Mouse (Mus musculus): ENCODE results near the gene Taf13. TPM values are rescaled to one million over a fixed set of nuclear protein-coding genes. Genes with fewer than 3 reads are reported as not detected.
"Not testable (repeated sequence)": the region's sequence is repeated elsewhere in the genome, so short reads cannot be mapped to it uniquely, and the experiment has no call there.

The Taf13 gene
- polyA plus RNA-seq, 1 experiment from 2014 or later, result 23.0 TPM

DNA sequence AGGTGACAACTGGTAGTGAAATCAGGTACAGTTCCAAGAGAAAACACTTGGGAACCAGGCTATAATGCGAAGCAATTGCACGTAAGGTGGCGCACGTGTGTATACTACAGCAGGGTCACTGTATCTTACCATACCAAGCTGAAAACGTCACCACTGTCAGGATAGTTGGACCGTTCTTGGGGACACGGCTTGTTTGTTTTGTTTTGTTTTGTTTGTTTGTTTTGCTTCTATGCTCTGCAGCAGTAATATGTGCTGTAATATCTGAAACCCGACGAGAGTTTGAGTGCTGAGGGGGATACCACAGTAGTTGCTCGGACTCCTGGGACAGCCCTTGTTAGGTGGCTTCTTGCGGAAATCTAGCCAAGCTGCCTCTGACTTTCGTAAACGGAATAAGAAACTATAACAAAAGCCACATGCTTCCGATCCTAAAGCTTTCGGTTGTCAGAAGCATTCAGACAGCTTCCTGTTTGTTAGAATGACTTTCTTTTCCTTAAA, 8.7 kb upstream of the Taf13 start:
- Histone ChIP-seq H3K4me3 (ENCODE audit: inconsistent target) (peak overlapping the region; percentile 88), H3K27ac (peak overlapping the region; percentile 92), H3K36me3 (ENCODE audit: inconsistent target) (peaks cover 23% of the 10 kb centered on the region; the same call in 1 of the 2 replicates), H3K79me2 (ENCODE audit: inconsistent target) (peaks cover 22% of the 10 kb centered on the region)
- under 1% methylated on average over 15 of the region's 15 CpGs for WGBS (ENCODE audit: missing documents)

DNA sequence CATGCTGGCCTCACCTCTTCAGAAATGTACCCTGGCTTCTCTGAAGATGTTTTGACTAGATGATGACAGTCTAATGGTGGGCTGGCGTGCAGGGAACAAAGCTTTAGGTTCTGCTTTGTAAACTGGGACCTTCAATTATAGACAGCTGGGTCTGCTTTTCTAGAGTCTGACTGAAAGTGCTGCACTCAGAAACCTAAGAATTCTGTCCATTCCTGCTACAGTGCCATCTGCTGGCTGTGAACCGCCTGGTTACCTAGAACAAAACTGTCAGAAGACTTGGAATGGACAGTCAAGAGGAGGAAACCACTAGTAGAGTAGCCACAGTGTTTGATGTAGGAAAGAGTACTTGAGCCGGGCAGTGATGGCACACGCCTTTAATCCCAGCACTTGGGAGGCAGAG, 8.2 kb upstream of the Taf13 start:
- H3K79me2 ChIP-seq (ENCODE audit: inconsistent target), result peaks cover 22% of the 10 kb centered on the region
- H3K4me3 ChIP-seq (ENCODE audit: inconsistent target), result peak overlapping the region; percentile 88
- 0% methylated on average over 3 of the region's 4 CpGs for WGBS (ENCODE audit: missing documents)
- H3K27ac ChIP-seq, result peak overlapping the region; percentile 92
- peaks cover 18% of the 10 kb centered on the region; the same call in 1 of the 2 replicates for H3K36me3 ChIP-seq (ENCODE audit: inconsistent target)

DNA sequence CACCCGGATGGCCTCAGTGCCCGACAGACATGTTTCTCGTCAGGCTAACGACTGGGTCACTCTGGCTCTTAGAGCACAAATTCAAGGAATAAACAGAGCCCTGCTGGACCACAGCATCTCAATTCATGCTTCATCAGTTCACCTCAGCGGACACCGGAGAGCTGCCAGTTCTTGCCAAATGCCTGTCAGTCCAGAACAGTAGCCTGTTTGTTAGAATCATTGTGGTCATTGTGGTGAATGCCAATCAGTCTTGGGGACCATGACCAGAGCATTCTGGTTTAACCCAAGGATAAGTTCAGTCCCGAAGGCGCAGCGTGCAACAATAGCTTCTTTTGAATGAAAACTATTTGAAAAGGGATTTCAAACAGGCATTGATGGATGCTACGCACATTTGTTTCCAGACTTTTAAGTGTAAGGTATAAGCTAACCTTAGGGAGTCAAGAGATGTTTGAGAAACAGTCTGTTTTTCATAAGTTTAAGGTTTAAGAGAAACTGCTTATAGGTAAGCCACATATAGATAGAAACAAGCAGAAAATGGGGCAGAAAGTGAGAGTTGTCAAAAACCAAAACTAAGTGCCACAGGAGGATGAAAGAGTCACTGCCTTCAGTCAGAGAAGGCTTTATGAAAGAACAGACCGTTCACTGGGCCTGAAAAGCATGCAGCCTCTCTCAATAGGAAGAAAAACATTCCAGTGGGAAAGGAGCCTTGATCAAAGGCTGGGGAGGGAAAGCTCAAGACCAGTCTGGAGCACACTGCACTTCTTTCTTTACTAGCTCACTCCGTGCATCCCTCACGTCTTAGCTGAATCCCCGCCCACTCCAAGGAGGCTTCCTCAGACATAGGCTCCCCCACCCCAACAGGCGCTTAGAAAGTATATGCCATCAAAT, 3.3 kb upstream of the Taf13 start:
- 81% methylated on average over 15 of the region's 15 CpGs for WGBS (ENCODE audit: missing documents)
- H3K79me2 ChIP-seq (ENCODE audit: inconsistent target), result no peaks in the 10 kb centered on the region; the same call in 1 of the 2 replicates
- no peaks in the 10 kb centered on the region for H3K36me3 ChIP-seq (ENCODE audit: inconsistent target)
- no peak overlapping the region for H3K27ac ChIP-seq
- H3K4me3 ChIP-seq (ENCODE audit: inconsistent target), result no peak overlapping the region

DNA sequence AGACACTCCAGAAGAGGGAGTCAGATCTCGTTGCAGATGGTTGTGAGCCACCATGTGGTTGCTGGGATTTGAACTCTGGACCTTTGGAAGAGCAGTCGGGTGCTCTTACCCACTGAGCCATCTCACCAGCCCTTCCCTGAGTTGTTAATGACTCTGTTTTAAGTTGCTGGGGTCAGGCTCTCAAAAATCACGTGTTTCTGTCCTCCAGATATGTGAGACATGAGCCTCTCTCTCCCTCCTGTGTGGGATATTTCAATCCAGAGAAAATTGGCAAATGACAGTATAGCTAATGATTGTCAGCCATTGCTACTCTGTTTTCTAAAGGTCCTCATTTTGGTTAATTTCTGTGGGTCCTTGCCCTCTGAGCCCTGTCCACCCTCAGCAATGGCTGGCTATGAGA, 1.9 kb upstream of the Taf13 start:
- H3K4me3 ChIP-seq (ENCODE audit: inconsistent target); H3K79me2 ChIP-seq (ENCODE audit: inconsistent target); H3K27ac ChIP-seq; H3K36me3 ChIP-seq (ENCODE audit: inconsistent target): not testable (repeated sequence)
- WGBS (ENCODE audit: missing documents), result 70% methylated on average over 1 of the region's 3 CpGs

DNA sequence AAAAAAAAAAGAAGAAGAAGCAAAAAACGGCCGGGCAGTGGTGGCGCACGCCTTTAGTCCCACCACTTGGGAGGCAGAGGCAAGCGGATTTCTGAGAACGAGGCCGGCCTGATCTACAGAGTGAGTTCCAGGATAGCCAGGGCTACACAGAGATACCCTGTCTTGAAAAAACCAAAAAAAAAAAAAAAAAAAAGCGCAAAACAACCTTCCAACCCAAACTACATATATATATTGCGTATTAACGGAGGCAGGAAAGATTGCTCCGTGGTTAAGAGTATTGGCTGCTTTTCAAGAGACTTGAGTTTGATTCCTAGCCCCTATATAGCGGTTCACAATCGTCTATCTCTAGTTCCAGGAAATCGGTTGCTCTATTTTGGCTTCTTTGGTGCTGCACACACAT, 685 bp upstream of the Taf13 start:
- WGBS (ENCODE audit: missing documents), result 80% methylated on average over 13 of the region's 14 CpGs
- H3K4me3 ChIP-seq (ENCODE audit: inconsistent target), result peak overlapping the region; percentile 95; the same call in 1 of the 2 replicates
- H3K27ac ChIP-seq, result no peak overlapping the region
- no peaks in the 10 kb centered on the region; the same call in 1 of the 2 replicates for H3K79me2 ChIP-seq (ENCODE audit: inconsistent target)
- no peaks in the 10 kb centered on the region for H3K36me3 ChIP-seq (ENCODE audit: inconsistent target)

DNA sequence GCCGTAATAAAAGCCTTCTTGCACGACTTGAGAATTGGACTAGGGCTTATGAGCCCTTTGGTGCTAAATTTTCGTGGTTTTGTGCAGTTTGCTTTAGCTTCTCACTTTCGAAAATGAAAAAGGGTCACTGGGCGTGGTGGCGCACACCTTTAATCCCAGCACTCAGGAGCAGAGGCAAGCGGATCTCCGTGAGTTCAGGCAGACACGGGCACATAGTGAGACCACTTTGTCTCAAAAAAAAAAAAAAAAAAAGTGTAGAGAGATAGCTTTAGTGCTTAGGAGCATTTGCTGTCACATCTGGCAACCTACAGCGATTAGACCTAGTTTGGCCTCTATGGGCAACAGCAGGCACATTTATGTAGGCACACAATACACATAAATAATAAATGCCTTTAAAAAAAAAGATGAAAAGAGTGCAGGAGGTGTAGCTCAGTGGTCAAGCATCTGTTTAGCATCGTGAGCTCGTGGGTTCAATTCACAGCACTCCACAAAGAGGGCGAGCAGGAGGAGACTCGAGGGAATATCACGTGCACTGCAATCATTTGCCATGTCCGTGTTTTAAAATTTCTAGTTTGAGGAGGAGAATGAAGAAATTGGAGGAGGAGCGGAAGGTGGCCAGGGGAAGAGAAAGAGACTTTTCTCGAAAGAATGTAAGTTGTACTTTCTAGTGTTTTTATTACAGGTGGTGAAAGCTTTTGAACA, 962 bp downstream of the Taf13 start:
- 37% methylated on average over 17 of the region's 18 CpGs for WGBS (ENCODE audit: missing documents)
- Histone ChIP-seq H3K4me3 (ENCODE audit: inconsistent target) (peak overlapping the region; percentile 95), H3K36me3 (ENCODE audit: inconsistent target) (no peaks in the 10 kb centered on the region), H3K79me2 (ENCODE audit: inconsistent target) (no peaks in the 10 kb centered on the region; the same call in 1 of the 2 replicates), H3K27ac (peak overlapping the region; percentile 71)

DNA sequence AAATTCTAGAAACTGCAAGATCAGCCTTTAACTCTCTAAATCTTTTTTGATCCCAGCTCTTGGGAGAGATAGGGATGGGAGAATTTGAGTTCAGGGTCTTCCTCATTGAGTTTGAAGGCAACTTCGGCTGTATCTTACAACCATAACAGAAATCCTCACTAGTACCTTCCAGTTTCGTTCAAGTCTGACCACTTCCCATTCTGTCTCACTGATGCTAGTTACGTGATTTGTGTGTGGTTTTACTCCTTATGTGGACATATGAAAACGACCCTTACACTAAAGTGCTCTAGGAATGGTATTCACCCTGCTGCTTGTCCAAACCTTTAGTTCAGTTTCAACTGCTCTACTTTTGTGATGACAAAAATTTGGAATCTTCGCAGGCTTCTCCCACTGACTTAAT, 2.5 kb downstream of the Taf13 start:
- H3K4me3 ChIP-seq (ENCODE audit: inconsistent target), result no peak overlapping the region
- 25% methylated on average over 5 of the region's 5 CpGs for WGBS (ENCODE audit: missing documents)
- no peaks in the 10 kb centered on the region for H3K36me3 ChIP-seq (ENCODE audit: inconsistent target)
- no peaks in the 10 kb centered on the region; the same call in 1 of the 2 replicates for H3K79me2 ChIP-seq (ENCODE audit: inconsistent target)
- no peak overlapping the region for H3K27ac ChIP-seq

DNA sequence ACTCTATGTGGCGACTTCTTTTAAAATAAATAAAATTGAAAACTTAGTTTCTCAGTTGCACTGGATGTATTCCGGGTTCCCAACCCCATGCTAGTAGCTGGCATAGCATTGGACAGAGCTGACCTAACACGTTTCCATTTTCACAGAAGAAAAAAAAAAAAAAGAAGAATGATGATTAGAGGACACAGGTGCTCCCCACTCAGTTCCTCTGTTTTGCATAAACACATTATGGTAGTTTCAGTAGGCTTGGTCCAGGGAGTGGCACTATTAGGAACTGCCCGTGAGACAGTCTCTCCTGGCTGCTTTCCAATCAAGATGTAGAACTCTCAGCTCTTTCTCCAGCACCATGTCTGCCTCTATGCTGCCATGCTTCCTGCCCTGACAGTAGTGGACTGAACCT, 13.1 kb downstream of the Taf13 start:
- Histone ChIP-seq H3K79me2 (ENCODE audit: inconsistent target) (no peaks in the 10 kb centered on the region), H3K27ac (no peak overlapping the region), H3K4me3 (ENCODE audit: inconsistent target) (no peak overlapping the region), H3K36me3 (ENCODE audit: inconsistent target) (no peaks in the 10 kb centered on the region)
- WGBS (ENCODE audit: missing documents), result 78% methylated on average over 4 of the region's 4 CpGs

DNA sequence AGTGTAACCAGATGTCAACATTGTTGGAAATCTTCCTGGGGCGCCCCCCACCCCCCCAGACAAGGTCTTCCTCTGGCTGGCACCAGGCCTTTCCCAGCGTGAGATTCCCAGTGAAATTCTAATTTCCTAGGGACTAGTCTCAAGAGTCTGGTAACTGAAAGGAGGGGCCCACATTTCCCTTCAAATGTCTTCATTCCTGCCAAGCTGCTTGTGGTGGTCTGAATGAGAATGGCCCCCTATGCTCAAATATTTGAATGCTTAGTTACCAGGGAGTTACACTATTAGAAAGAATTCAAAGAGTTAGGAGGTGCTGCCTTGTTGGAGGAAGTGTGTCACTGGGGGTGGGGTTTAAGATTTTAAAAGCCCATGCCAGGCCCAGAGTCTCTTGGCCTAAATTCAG, 16.9 kb downstream of the Taf13 start:
- 97% methylated on average over 2 of the region's 2 CpGs for WGBS (ENCODE audit: missing documents)
- Histone ChIP-seq H3K27ac (no peak overlapping the region), H3K79me2 (ENCODE audit: inconsistent target) (peaks cover 9% of the 10 kb centered on the region; the same call in 1 of the 2 replicates), H3K4me3 (ENCODE audit: inconsistent target) (no peak overlapping the region), H3K36me3 (ENCODE audit: inconsistent target) (no peaks in the 10 kb centered on the region)

DNA sequence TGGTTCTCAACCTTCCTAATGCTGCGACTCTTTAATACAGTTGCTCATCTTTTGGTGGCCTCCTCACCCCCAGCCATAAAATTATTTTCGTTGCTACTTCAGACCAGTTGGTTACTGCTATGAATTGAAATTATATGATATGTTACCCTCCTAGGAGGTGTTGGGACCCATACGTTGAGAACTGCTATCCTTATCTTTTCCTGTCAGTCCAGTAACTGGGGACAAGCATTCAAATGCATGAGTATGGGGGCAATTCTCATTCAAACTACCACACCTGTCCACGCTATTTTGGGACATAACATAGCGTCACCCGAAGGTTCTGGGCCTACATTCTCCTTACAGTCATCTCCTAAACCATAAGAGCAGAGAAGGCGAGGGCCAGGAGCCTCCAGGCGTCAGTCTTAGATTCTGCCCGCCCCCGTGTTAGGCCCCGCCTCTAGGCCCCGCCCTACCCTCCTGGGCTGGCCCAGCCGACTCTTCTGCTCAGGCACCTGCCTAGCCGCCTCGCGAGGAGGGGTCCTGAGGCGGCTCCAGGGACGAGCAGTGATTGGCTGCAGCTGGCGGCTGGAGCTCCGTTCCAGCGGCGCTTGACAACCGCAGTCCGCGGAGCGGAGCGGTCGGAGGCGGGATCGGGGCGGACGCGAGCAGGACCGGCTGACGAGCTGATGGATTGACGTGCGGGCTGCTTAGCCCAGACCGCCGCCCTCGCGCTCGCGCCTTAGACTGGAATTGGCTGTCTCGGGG, 19.5 kb downstream of the Taf13 start, which contains the start of gene Wdr47:
Gene Wdr47 (plus strand): TSS at position 494 of the 744 bp plus-strand sequence.
- peak within 1 kb of the TSS; percentile 54 for H3K4me3 ChIP-seq (ENCODE audit: inconsistent target)
- WGBS (ENCODE audit: missing documents), result 4% methylated on average over 43 of the region's 44 CpGs
- H3K27ac ChIP-seq, result no peak within 1 kb of the TSS
- H3K79me2 ChIP-seq (ENCODE audit: inconsistent target), result peaks cover 26% of the 10 kb centered on the region; the same call in 1 of the 2 replicates
- H3K36me3 ChIP-seq (ENCODE audit: inconsistent target), result no peaks in the 10 kb centered on the region

DNA sequence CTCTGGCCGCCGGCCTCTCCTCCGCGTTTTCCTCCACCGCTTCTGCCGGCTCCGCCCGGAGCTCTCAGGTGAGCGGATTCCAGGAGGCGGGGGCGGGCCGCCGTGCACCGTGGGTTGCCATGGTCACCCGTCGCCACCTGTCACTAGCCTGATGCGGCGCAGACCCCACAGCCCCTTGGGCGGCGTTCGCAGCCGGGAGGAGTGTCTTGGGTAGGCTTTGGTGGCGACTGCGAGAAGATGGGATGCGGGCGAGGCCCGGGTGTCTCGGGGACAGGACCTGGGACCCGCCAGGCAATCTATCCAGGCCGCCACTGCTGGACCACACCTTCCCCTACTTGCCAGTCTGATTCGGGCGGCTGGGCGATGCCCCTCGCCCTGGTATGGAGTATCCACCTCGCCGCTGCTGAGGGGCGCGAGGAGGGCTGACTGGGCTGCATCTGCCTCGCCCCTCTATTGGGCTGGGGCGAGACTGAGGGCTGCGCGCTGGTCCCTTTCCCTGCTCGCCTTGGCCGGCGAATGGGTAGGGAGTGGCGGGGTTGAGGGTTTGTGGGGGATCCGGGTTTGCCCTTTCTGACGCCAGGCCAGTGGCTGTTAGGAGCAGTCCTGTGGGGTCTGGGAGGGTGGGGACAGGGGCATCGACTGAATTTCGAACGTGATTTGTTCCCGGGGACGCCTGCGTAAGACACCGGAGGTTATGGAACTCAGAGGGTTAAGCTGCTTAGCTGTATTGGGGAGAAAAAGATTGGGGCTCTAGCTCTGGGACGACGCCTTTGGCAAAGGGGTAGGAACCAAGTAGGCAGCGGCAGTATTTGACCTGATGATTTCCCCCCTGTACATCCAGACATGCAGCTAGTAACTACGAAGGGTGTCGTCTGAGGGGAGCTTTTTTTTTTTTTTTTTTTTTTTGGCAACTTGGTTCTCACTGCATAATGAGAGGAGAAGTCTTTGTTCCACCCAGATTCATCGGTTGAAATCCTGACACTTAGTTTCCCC, 20.3 kb downstream of the Taf13 start:
- Histone ChIP-seq H3K4me3 (ENCODE audit: inconsistent target) (peak overlapping the region; percentile 54), H3K27ac (no peak overlapping the region), H3K36me3 (ENCODE audit: inconsistent target) (no peaks in the 10 kb centered on the region), H3K79me2 (ENCODE audit: inconsistent target) (peaks cover 26% of the 10 kb centered on the region; the same call in 1 of the 2 replicates)
- 1% methylated on average over 60 of the region's 61 CpGs for WGBS (ENCODE audit: missing documents)

DNA sequence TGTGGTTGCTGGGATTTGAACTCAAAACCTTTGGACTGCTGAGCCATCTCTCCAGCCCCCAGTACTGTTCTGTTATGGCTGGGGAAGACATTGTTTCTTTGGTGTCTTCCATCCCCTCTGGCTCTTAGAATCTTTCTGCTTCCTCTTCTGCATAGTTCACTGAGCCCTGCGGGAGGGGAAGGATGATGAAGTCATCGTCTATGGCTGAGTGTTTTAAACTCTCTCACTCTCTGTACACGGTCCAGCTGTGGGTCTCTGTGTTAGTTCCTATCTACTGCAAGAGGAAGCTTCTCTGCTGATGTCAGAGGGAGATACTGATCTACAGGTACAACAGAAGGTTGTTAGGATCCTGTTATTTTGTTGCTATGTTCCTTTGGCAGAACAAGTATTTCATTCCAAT, 37.4 kb downstream of the Taf13 start:
- Histone ChIP-seq H3K4me3 (ENCODE audit: inconsistent target) (no peak overlapping the region), H3K27ac (0 out of 2 replicates have a peak overlapping the region, but pooled peaks have one; percentile 7), H3K36me3 (ENCODE audit: inconsistent target) (no peaks in the 10 kb centered on the region), H3K79me2 (ENCODE audit: inconsistent target) (no peaks in the 10 kb centered on the region; the same call in 1 of the 2 replicates)
- 4% methylated on average over 3 of the region's 3 CpGs for WGBS (ENCODE audit: missing documents)

Data from macrophage (primary cell).